Mouse (Mus musculus) liver, postnatal 0 days (tissue): ENCODE results near the gene Eps8l3. TPM values are rescaled to one million over a fixed set of nuclear protein-coding genes. Genes with fewer than 3 reads are reported as not detected.
"Not testable (repeated sequence)": the region's sequence is repeated elsewhere in the genome, so short reads cannot be mapped to it uniquely, and the experiment has no call there.

Experiments used
- ATAC-seq: fragments of 200-750 bp; cut with Nextera tagmentation; 2 replicates; pipeline ENCODE4 v1.8.0; 2017; ENCODE audit warnings: mild to moderate bottlenecking, moderate library complexity
- DNase-seq: peaks from one replicate; pipeline ENCODE4 v3.0.0-alpha.2; 2016
- H3K27ac ChIP-seq: fragments of 300-500 bp; sonication (generic); 2 replicates; pipeline ENCODE4 v1.5.1; 2014; ENCODE audit warnings: antibody characterized with exemption, moderate library complexity, mild to moderate bottlenecking, low read depth
- H3K27me3 ChIP-seq: fragments of 300-500 bp; sonication (generic); 2 replicates; pipeline ENCODE4 v1.6.1; 2014; ENCODE audit warnings: low read length, control low read depth, mixed read lengths; ENCODE audit not compliant: insufficient read depth
- H3K36me3 ChIP-seq: fragments of 300-500 bp; sonication (generic); replicated peaks from 2 replicates; pipeline ENCODE4 v1.6.1; 2014; ENCODE audit warnings: mild to moderate bottlenecking, control low read depth, low read length, moderate library complexity, mixed read lengths; ENCODE audit not compliant: insufficient read depth
- H3K4me1 ChIP-seq: fragments of 300-500 bp; sonication (generic); 2 replicates; pipeline ENCODE4 v1.6.1; 2014; ENCODE audit warnings: antibody characterized with exemption, mild to moderate bottlenecking, control low read depth; ENCODE audit not compliant: insufficient read depth
- H3K4me2 ChIP-seq: fragments of 300-500 bp; sonication (generic); 2 replicates; pipeline ENCODE4 v1.6.1; 2014; ENCODE audit warnings: low read depth, mild to moderate bottlenecking, low read length, moderate library complexity, mixed read lengths
- H3K4me3 ChIP-seq: fragments of 300-500 bp; sonication (generic); 2 replicates; pipeline ENCODE4 v1.5.1; 2014; ENCODE audit warnings: low read depth, low read length
- H3K9ac ChIP-seq: fragments of 300-500 bp; sonication (generic); replicated peaks from 2 replicates; pipeline ENCODE4 v1.6.1; 2014; ENCODE audit warnings: mild to moderate bottlenecking, moderate library complexity
- H3K9me3 ChIP-seq: fragments of 300-500 bp; sonication (generic); 2 replicates; pipeline ENCODE4 v1.6.1; 2016; ENCODE audit warnings: mild to moderate bottlenecking, control low read depth, low read length, mixed read lengths
- CTCF ChIP-seq: sonication (generic); IDR thresholded peaks from 2 replicates; pipeline ENCODE4 v1.5.1; 2016; ENCODE audit warnings: antibody characterized with exemption, low read depth
- EP300 ChIP-seq: IDR thresholded peaks from 2 replicates; pipeline ENCODE4 v1.6.1; 2016; ENCODE audit warnings: antibody characterized with exemption, low read depth, mild to moderate bottlenecking
- WGBS: fragments of 180-500 bp; shearing (Covaris S2); extraction: QIAGEN DNeasy Blood & Tissue Kit; methylation state at CpG from one replicate; pipeline ENCODE4 v1.1.7; 2014; ENCODE audit not compliant: insufficient replicate concordance; 5-methylcytosine and 5-hydroxymethylcytosine counted together
- polyA plus RNA-seq: library from polyadenylated mRNA; unstranded; fragments of >200 nt; fragmentation: Nextera tagmentation; extraction: Ambion mirVana; gene quantifications from 2 replicates; pipeline ENCODE4 v1.2.1, GENCODE M21; 2015

Gene Eps8l3
- polyA plus RNA-seq, 1 experiment from 2014 or later: not detected

DNA sequence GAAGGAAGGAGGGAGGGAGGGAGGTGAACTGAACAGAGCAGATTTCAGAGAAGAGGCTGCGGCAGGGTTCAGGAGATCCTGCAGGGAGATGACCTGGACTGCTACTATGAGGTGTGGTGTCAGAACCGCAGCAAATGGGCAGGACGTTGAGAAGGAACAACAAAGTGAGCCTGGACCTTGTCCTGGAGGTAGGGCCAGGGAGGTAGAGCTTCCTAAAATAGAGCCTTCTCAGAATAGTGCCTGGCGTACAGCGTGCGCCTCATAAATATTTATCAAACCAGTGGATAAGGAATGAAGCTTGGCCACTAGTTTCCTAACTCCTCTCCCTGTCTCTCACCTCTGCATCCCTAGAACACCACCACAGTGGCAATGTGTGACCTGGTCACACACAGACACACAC lies 19.4 kb upstream of the Eps8l3 start:
- Histone ChIP-seq H3K36me3 (no peaks in the 10 kb centered on the region), H3K27me3 (no peaks in the 10 kb centered on the region), H3K4me3 (no peak overlapping the region), H3K27ac (no peak overlapping the region), H3K4me2 (no peak overlapping the region), H3K4me1 (peaks cover 6% of the 10 kb centered on the region), H3K9me3 (no peaks in the 10 kb centered on the region), H3K9ac (no peak overlapping the region)
- TF ChIP-seq CTCF (no peak), EP300 (no peak)
- ATAC-seq (peak; percentile 13; the same call in 1 of the 2 replicates), DNase-seq (no peak)
- 63% methylated on average over 6 of the region's 6 CpGs for WGBS

DNA sequence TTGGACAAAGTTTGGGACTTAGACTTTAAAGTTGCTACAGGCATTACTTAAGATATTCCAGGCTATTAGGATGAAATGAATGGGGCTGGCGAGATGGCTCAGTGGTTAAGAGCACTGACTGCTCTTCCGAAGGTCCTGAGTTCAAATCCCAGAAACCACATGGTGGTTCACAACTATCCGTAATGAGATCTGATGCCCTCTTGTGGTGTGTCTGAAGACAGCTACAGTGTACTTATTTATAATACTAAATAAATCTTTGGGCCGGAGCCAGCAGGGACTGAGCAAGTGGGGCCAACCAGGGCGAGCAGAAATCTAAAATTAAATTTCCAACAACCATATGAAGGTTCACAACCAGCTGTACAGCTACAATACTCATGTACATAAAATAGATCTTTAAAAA lies 15.5 kb upstream of the Eps8l3 start:
- not testable (repeated sequence) for DNase-seq, H3K27ac ChIP-seq, H3K36me3 ChIP-seq, H3K27me3 ChIP-seq, H3K4me1 ChIP-seq, H3K4me2 ChIP-seq, H3K9ac ChIP-seq, H3K4me3 ChIP-seq, ATAC-seq, H3K9me3 ChIP-seq
- 0 out of 2 replicates have a peak, but pooled peaks have one; percentile 13 for TF ChIP-seq CTCF
- WGBS: 75% methylated on average over 5 of the region's 5 CpGs

DNA sequence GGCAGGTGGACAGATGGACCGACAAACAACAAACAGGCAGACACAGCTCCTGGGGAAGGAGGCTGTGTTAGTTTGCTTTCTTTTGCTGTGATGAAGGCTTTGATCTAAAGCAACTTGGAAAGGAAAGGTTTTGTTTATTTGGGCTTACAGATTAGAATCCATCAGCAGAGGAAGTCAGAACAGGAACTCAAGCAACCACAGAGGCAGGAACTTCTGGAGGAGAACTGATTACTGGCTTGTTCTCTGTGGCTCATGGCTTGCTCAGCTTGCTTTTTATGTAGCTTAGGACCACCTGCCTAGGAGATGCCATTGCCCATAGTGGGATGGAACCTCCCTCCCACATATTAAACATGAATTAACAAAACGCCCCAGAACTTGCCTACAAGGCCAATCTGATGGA lies 14.6 kb upstream of the Eps8l3 start:
- 38% methylated on average over 2 of the region's 2 CpGs for WGBS
- H3K27me3 ChIP-seq: no peaks in the 10 kb centered on the region

DNA sequence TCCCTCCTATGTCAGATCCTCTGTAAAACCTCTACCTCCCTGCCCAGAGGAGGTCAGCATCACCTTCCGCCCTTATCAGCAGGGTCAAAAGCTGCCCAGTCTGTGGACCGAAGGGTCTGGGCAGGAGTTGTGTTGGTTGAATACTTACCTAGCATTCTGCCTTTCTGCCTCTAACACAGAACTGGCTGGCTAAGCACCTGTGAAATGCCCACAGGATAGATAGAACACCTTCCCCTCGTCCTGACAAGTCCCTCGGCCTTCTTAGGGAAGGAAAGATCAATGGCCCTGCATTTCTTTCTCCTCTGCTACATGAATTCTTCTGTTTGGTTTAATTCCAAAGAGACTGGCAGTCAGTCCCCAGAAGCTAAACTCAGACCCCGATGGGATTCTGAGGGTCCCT lies 13.6 kb upstream of the Eps8l3 start:
- Histone ChIP-seq H3K27ac (no peak overlapping the region), H3K9me3 (no peaks in the 10 kb centered on the region), H3K9ac (no peak overlapping the region), H3K4me3 (no peak overlapping the region), H3K4me2 (no peak overlapping the region), H3K27me3 (no peaks in the 10 kb centered on the region), H3K4me1 (peaks cover 14% of the 10 kb centered on the region; the same call in 1 of the 2 replicates), H3K36me3 (no peaks in the 10 kb centered on the region)
- TF ChIP-seq CTCF: no peak
- TF ChIP-seq EP300: no peak
- WGBS: 76% methylated on average over 5 of the region's 5 CpGs
- DNase-seq: no peak
- no peak for ATAC-seq

More for the DNA sequence above, 14.6 kb upstream of the Eps8l3 start:
- H3K9ac ChIP-seq: no peak overlapping the region
- H3K4me2 ChIP-seq: no peak overlapping the region
- ATAC-seq (no peak), DNase-seq (no peak)
- H3K36me3 ChIP-seq: no peaks in the 10 kb centered on the region
- TF ChIP-seq EP300 (no peak), CTCF (no peak)
- H3K4me1 ChIP-seq: peaks cover 12% of the 10 kb centered on the region; the same call in 1 of the 2 replicates
- H3K27ac ChIP-seq: no peak overlapping the region
- H3K4me3 ChIP-seq: no peak overlapping the region
- H3K9me3 ChIP-seq: no peaks in the 10 kb centered on the region

DNA sequence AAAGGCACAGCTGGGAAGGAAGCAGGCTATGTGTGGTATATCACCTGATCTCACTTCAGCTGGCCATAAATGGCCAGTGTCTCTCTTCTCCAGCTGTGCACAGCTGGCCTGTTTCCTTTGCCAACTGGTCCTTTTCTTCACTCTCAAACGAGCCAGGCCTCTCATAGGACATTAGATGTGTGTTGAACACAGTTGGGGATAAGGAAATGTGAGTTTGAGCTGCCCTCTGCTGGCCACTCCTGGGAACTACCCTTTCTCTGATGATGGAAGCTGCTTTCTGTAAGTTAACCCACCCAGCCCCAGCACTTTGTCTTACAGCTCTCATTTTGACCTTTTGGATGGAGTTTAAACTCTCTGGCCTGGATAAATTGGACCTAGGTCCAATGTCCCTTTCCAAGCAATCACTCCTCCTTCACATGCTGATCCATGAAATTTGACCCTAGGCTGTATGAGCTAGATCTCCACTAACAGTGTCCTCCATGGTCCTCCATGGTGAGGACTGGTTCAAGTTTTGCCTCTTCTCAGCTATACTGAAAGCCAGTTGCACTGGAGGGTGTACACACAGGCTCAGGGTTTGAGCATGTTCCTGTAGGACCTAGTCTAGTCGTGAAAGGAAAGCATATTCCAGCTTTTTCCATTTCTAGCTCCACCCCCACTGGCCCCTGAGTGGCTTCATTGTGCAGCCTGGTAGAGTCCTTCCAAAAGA lies 13.0 kb upstream of the Eps8l3 start:
- Histone ChIP-seq H3K36me3 (no peaks in the 10 kb centered on the region), H3K9me3 (no peaks in the 10 kb centered on the region), H3K9ac (no peak overlapping the region), H3K27ac (no peak overlapping the region), H3K27me3 (no peaks in the 10 kb centered on the region), H3K4me2 (no peak overlapping the region), H3K4me3 (no peak overlapping the region), H3K4me1 (peaks cover 14% of the 10 kb centered on the region; the same call in 1 of the 2 replicates)
- DNase-seq: peak; percentile 88
- TF ChIP-seq EP300 (no peak), CTCF (peak; percentile 94)
- peak; percentile 70 for ATAC-seq
- WGBS: 15% methylated on average over 2 of the region's 2 CpGs

DNA sequence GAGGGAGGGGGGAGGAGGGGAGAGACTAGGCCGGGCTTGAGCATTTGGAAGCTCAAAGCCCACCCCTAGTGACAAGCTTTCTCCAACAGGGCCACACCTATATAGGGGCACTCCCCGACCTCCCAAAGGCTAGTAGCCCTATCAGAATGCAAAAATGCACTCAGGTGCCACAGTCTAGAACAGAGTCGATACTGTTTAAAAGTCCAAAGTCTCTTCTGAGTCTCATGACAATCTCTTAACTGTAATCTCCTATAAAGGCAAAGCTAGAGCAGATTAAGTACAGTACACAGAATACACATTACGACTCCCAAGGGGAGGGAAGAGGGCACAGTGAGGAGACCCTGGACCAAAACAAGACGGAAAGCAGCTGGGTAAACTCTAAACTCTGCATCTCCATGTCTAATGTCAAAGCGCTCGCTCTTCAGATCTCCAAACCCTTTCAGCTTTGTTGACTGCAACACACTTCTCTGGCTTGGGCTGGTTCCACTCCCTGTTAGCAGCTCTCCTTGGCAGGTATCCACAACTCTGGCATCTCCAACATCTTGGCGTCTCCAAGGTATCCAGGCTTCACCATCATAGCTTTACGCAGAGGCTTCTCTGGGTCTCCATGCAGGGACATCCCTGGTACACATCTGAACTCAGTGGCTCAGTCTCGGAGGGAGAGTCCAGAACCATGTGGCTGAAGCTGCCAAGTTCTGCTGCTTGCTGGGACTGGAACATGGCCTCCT lies 11.5 kb upstream of the Eps8l3 start:
- Histone ChIP-seq H3K9me3 (no peaks in the 10 kb centered on the region), H3K36me3 (no peaks in the 10 kb centered on the region), H3K4me3 (no peak overlapping the region), H3K9ac (no peak overlapping the region), H3K27me3 (no peaks in the 10 kb centered on the region), H3K4me2 (no peak overlapping the region), H3K27ac (peak overlapping the region; percentile 51; the same call in 1 of the 2 replicates), H3K4me1 (peaks cover 14% of the 10 kb centered on the region; the same call in 1 of the 2 replicates)
- ATAC-seq (peak; percentile 52), DNase-seq (no peak)
- TF ChIP-seq CTCF: no peak
- WGBS: 57% methylated on average over 10 of the region's 10 CpGs
